Mouse (Mus musculus) layer of hippocampus, postnatal 36 days (tissue): ENCODE measurements around the gene Cby3. TPM values are rescaled to one million over a fixed set of nuclear protein-coding genes. Genes with fewer than 3 reads are reported as not detected.

Experiments used
- DNase-seq, 2 experiments: peaks; one replicate each; pipeline ENCODE4 v3.0.0; 2022
- microRNA-seq, 2 experiments: library from miRNA; unstranded; fragments of <30 nt; microRNA quantifications; one replicate each; pipeline ENCODE4 v1.2.0; 2021
- total RNA-seq, 2 experiments: library from RNA; stranded (reverse); gene quantifications; 2 replicates each; pipeline ENCODE4 v1.2.3; 2021

The Cby3 gene
- total RNA-seq, 2 experiments from 2014 or later = not detected

DNA sequence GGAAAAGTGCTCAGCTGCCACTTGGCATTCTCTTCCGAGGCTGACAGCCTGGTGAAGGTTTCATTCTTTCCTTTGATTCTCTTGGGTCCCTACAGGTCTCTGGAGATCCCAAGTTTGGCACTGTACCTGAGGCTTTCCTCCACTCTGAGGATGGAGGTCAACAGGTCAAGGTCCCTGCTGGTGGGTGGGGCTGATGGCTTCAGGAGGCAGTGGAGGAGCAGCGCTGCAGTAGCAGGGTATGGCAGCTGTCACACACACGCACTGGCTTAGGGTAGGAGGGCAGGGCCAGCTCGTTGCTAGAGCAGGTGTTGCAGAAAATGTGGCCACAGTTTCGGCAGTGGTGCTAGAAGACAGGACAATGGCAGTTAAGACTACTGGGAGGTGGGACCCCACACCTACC, 35.4 kb downstream of the Cby3 start:
- DNase-seq = no peak

DNA sequence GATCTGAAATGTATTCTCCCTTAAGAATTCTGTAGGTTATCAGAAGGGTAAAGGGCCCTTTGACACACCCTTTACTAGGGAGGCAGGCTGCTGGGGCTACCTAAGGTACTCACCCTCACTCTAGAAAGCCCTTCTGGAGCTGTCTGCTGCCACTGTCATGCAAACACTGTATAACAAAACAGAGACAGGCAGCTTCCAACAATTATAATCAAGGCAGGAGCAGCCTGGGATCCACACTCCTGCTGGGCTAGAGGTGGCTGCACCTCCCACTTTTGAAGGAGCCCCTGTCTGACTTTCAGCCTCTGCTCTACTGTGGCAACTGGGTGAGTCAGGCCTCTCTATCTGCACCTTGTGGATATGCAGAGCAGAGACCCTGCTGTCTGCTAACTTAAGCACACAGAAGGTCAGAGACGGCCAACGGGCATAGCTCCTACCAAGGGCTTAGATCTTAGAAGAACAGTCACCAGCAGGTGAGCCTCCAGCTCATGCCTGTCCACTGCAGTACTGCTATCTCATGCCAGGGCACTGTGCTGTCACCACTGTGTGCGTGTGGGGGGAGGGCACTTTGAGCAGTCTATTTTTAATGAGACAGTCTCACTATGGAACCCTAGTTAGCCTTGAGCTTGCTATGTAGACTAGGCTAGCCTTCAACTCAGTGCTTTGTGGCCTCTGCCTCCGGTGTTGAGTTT, 37.2 kb downstream of the Cby3 start:
- DNase-seq = no peak

GRCm38 (mm10) chr11:50393306-50393705, 39.0 kb downstream of the Cby3 start:
- no peak for DNase-seq

GRCm38 (mm10) chr11:50394731-50395130, 40.5 kb downstream of the Cby3 start:
- DNase-seq = no peak

- no peak for DNase-seq
Measured at GRCm38 (mm10) chr11:50396766-50397307, 42.6 kb downstream of the Cby3 start.

GRCm38 (mm10) chr11:50397316-50397715, 43.1 kb downstream of the Cby3 start:
- DNase-seq = no peak

DNA sequence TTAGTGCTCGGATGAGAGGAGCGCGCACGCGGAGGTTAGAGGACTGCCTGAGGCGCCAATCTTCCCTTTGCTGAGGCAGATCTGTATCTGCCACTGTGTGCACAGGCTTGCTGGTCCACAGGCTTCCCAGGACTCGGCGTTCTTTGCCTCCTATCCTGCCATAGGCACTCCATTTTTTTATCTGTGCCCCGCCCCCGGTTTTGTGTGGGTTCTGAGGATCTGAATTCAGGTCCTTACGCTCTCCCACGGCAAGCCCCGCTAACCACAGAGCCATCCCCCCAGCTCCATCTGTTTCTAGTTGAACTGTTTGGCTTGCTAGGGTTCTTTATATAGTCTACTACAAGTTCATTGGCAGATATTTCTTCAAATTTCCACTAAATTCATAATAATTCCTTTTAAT, 44.5 kb downstream of the Cby3 start:
- DNase-seq = no peak

DNA sequence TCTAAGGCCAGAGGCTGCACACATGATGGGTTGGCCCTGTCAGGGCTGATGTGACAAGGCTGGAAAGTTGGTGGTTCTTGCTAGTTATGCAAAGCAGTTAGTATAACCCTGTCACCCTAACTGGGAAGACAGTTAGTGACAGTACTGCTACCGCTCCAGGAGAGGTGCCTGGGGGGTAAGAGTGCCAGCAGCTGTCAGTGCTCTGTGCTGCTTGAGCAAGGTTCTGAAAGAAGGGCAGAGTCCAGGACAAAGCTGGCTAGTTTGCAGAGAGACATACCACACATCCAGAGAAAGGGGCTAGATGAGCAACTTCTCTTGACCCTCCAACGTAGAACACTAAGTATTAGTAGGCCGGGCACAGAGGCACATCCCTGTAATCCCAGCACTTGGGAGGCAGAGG, 48.2 kb downstream of the Cby3 start:
- DNase-seq = no peak

DNA sequence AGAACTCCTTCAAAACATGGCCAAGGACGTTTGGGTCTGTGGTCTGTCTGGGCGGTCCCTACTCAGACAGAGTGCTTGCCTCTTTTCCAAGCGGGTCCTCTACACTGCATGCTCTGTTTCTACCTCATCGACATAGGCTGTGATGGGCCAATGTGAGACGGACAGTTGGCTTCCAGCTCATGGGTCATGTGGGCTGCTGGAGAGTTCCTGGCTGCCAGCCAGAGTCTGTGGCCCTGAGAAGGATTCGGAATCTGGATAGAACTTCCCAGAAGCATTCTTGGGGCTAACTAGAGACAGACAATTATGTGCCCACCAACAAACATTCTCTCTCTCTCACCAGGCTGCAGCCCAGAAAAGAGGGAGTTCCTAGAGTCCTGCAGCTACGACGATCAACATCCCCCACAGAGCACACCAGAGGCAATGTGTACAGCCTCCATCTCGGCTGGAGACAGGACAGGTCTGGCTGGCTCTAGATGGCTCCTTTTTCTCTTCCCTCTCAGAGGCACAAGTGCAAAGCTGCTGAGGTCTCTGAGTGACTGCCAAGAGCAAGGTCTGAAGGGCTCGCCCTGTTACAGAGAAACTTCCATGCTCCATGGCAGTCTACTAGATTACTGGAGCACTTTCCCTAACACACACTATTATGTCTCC, 49.2 kb downstream of the Cby3 start:
- DNase-seq = no peak

GRCm38 (mm10) chr11:50407235-50407634, 53.0 kb downstream of the Cby3 start:
- DNase-seq = no peak

Small RNAs within 50 kb of the gene (microRNA-seq; reads per million reads assigned to microRNA genes)
- gene Mir804 = 0 reads per million in 2 experiments

Other genes starting within 250 kb of the Cby3 start
- gene Tbc1d9b, start 223.1 kb upstream of the Cby3 start, total RNA-seq = 100 to 1,000 TPM; 102 to 104 TPM
- gene Mrnip, start 180.0 kb upstream of the Cby3 start, total RNA-seq = 10 to 100 TPM; 13.0 to 14.2 TPM
- 100 to 1,000 TPM; 426 to 430 TPM for gene Sqstm1, start 143.6 kb upstream of the Cby3 start, total RNA-seq
- gene Mgat4b, start 143.6 kb upstream of the Cby3 start, total RNA-seq = 100 to 1,000 TPM in 1 of 2 experiments, 10 to 100 TPM in 1; 91.1 to 102 TPM
- 1 to 10 TPM; 5.1 to 8.7 TPM for gene Ltc4s, start 115.8 kb upstream of the Cby3 start, total RNA-seq
- gene Maml1, start 62.2 kb upstream of the Cby3 start, total RNA-seq = 10 to 100 TPM in 1 of 2 experiments, 1 to 10 TPM in 1; 8.8 to 10.5 TPM
- 100 to 1,000 TPM; 425 to 428 TPM for gene Canx, start 28.8 kb upstream of the Cby3 start, total RNA-seq
- 100 to 1,000 TPM; 303 to 325 TPM for gene Hnrnph1, start 22.5 kb downstream of the Cby3 start, total RNA-seq
- 10 to 100 TPM; 29.6 to 30.1 TPM for gene Rufy1, start 76.7 kb downstream of the Cby3 start, total RNA-seq
- 10 to 100 TPM; 15.7 to 15.9 TPM for gene Adamts2, start 247.6 kb downstream of the Cby3 start, total RNA-seq